Mouse (Mus musculus) limb, embryonic 14.5 days (tissue): ENCODE measurements around the gene Scnn1b. TPM values are rescaled to one million over a fixed set of nuclear protein-coding genes. Genes with fewer than 3 reads are reported as not detected.

Experiments used
- ATAC-seq: fragments of 200-750 bp; cut with Nextera tagmentation; 2 replicates; pipeline ENCODE4 v1.8.0; 2017; ENCODE audit warnings: low read depth, moderate number of reproducible peaks, moderate TSS enrichment; ENCODE audit not compliant: low FRiP score
- DNase-seq: peaks from one replicate; pipeline ENCODE4 v3.0.0-alpha.2; 2015; ENCODE audit warnings: low spot score
- H3K27ac ChIP-seq: fragments of 300-500 bp; sonication (generic); replicated peaks from 2 replicates; pipeline ENCODE4 v1.5.1; 2014; ENCODE audit warnings: low read depth, mild to moderate bottlenecking, low read length, moderate library complexity, mixed read lengths
- H3K27me3 ChIP-seq: fragments of 300-500 bp; sonication (generic); 2 replicates; pipeline ENCODE4 v1.6.1; 2014; ENCODE audit warnings: low read length, mixed read lengths; ENCODE audit not compliant: control insufficient read depth, insufficient read depth
- H3K36me3 ChIP-seq: fragments of 300-500 bp; sonication (generic); 2 replicates; pipeline ENCODE4 v1.6.1; 2014; ENCODE audit warnings: mild to moderate bottlenecking, low read length, moderate library complexity, mixed read lengths; ENCODE audit not compliant: control insufficient read depth, insufficient read depth
- H3K4me1 ChIP-seq: fragments of 300-500 bp; sonication (generic); 2 replicates; pipeline ENCODE4 v1.6.1; 2014; ENCODE audit warnings: antibody characterized with exemption, low read length, mixed read lengths; ENCODE audit not compliant: control insufficient read depth, insufficient read depth
- H3K4me2 ChIP-seq: fragments of 300-500 bp; sonication (generic); replicated peaks from 2 replicates; pipeline ENCODE4 v1.6.1; 2014; ENCODE audit warnings: low read depth, mild to moderate bottlenecking, low read length, moderate library complexity; ENCODE audit not compliant: severe bottlenecking
- H3K4me3 ChIP-seq: fragments of 300-500 bp; sonication (generic); replicated peaks from 2 replicates; pipeline ENCODE4 v1.5.1; 2014; ENCODE audit warnings: low read length
- H3K9ac ChIP-seq: fragments of 300-500 bp; sonication (generic); 2 replicates; pipeline ENCODE4 v1.6.1; 2014; ENCODE audit warnings: mild to moderate bottlenecking, low read depth, low read length, moderate library complexity; ENCODE audit not compliant: severe bottlenecking
- H3K9me3 ChIP-seq: fragments of 300-500 bp; sonication (generic); 2 replicates; pipeline ENCODE4 v1.6.1; 2016; ENCODE audit warnings: low read length; ENCODE audit not compliant: control insufficient read depth
- POLR2A ChIP-seq: fragments of 200-500 bp; IDR thresholded peaks from 2 replicates; pipeline ENCODE4 v1.8.0; 2012; ENCODE audit warnings: inconsistent platforms, mild to moderate bottlenecking, moderate library complexity, borderline replicate concordance; ENCODE audit not compliant: insufficient read depth, insufficient read length; ENCODE audit errors: extremely low read depth
- WGBS: fragments of 180-500 bp; shearing (Covaris S2); extraction: QIAGEN DNeasy Blood & Tissue Kit; methylation state at CpG from one replicate; pipeline ENCODE4 v1.1.7; 2014; 5-methylcytosine and 5-hydroxymethylcytosine counted together
- polyA plus RNA-seq, 2 experiments: library from polyadenylated mRNA; depleted of rRNA in 1 of 2; stranded (reverse) in 1 of 2; unstranded in 1 of 2; fragments of >200 nt; fragmentation: Nextera tagmentation in 1 of 2; extraction: Ambion mirVana in 1 of 2; gene quantifications; 2 replicates each; pipeline versions ENCODE4 v1.2.1 to v1.2.3; 2012 to 2014

Scnn1b gene
- polyA plus RNA-seq, 2 experiments: 0.57 to 0.63 TPM

- no peak overlapping the region for H3K4me3 ChIP-seq
- H3K9ac ChIP-seq: no peak overlapping the region
- H3K27ac ChIP-seq: no peak overlapping the region
- no peak for ATAC-seq
- no peak for DNase-seq
- H3K4me1 ChIP-seq: no peaks in the 10 kb centered on the region
- peaks cover 27% of the 10 kb centered on the region for H3K36me3 ChIP-seq
- H3K4me2 ChIP-seq: no peak overlapping the region
- no peak for TF ChIP-seq POLR2A
- no peaks in the 10 kb centered on the region for H3K9me3 ChIP-seq
- H3K27me3 ChIP-seq: no peaks in the 10 kb centered on the region
- WGBS: 70% methylated on average over 6 of the region's 6 CpGs
Observed at GRCm38 (mm10) chr7:121939244-121939643, 74.4 kb downstream of the Scnn1b start.

- Histone ChIP-seq H3K27ac (no peak overlapping the region), H3K27me3 (no peaks in the 10 kb centered on the region), H3K4me3 (no peak overlapping the region), H3K9me3 (no peaks in the 10 kb centered on the region), H3K4me1 (no peaks in the 10 kb centered on the region), H3K4me2 (no peak overlapping the region), H3K36me3 (peaks cover 27% of the 10 kb centered on the region), H3K9ac (no peak overlapping the region)
- 35% methylated on average over 4 of the region's 4 CpGs for WGBS
- DNase-seq (peak; percentile 15), ATAC-seq (no peak)
- no peak for TF ChIP-seq POLR2A
Observed at GRCm38 (mm10) chr7:121939729-121940128, 74.9 kb downstream of the Scnn1b start.

- Histone ChIP-seq H3K36me3 (peaks cover 24% of the 10 kb centered on the region), H3K27ac (no peak overlapping the region), H3K4me1 (no peaks in the 10 kb centered on the region), H3K4me3 (no peak overlapping the region), H3K27me3 (no peaks in the 10 kb centered on the region), H3K9ac (no peak overlapping the region), H3K9me3 (no peaks in the 10 kb centered on the region), H3K4me2 (no peak overlapping the region)
- 69% methylated on average over 3 of the region's 3 CpGs for WGBS
- DNase-seq: no peak
- no peak for ATAC-seq
- TF ChIP-seq POLR2A: no peak
Observed at GRCm38 (mm10) chr7:121941016-121941415, 76.2 kb downstream of the Scnn1b start.

- no peak for TF ChIP-seq POLR2A
- no peak overlapping the region for H3K4me3 ChIP-seq
- no peaks in the 10 kb centered on the region for H3K27me3 ChIP-seq
- ATAC-seq (no peak), DNase-seq (no peak)
- WGBS: 85% methylated on average over 3 of the region's 3 CpGs
- H3K4me2 ChIP-seq: no peak overlapping the region
- H3K9ac ChIP-seq: no peak overlapping the region
- H3K27ac ChIP-seq: no peak overlapping the region
- H3K4me1 ChIP-seq: no peaks in the 10 kb centered on the region
- H3K36me3 ChIP-seq: peaks cover 18% of the 10 kb centered on the region
- no peaks in the 10 kb centered on the region for H3K9me3 ChIP-seq
Observed at GRCm38 (mm10) chr7:121941640-121942039, 76.8 kb downstream of the Scnn1b start.

- peaks cover 14% of the 10 kb centered on the region for H3K36me3 ChIP-seq
- no peak overlapping the region for H3K4me3 ChIP-seq
- WGBS: 85% methylated on average over 2 of the region's 2 CpGs
- no peak overlapping the region for H3K27ac ChIP-seq
- ATAC-seq (no peak), DNase-seq (no peak)
- no peak overlapping the region for H3K4me2 ChIP-seq
- H3K9me3 ChIP-seq: no peaks in the 10 kb centered on the region
- TF ChIP-seq POLR2A: no peak
- H3K4me1 ChIP-seq: no peaks in the 10 kb centered on the region
- no peaks in the 10 kb centered on the region for H3K27me3 ChIP-seq
- no peak overlapping the region for H3K9ac ChIP-seq
Observed at GRCm38 (mm10) chr7:121942371-121942770, 77.5 kb downstream of the Scnn1b start.

GRCm38 (mm10) chr7:121946196-121946595 is 81.4 kb downstream of the Scnn1b start:
- Histone ChIP-seq H3K4me1 (no peaks in the 10 kb centered on the region), H3K36me3 (peaks cover 27% of the 10 kb centered on the region), H3K27me3 (no peaks in the 10 kb centered on the region), H3K9me3 (no peaks in the 10 kb centered on the region), H3K27ac (no peak overlapping the region), H3K4me2 (no peak overlapping the region), H3K9ac (no peak overlapping the region), H3K4me3 (no peak overlapping the region)
- 82% methylated on average over 5 of the region's 5 CpGs for WGBS
- ATAC-seq (no peak), DNase-seq (no peak)
- no peak for TF ChIP-seq POLR2A
